Mouse (Mus musculus) forebrain, embryonic 13.5 days (tissue): Measurements from ENCODE around the gene Nfkbiz. TPM values are rescaled to one million over a fixed set of nuclear protein-coding genes. Genes with fewer than 3 reads are reported as not detected.

Experiments
- ATAC-seq: fragments of 200-750 bp; cut with Nextera tagmentation; 2 replicates; pipeline ENCODE4 v1.8.0; 2017
- H3K27ac ChIP-seq: fragments of 300-500 bp; sonication (generic); 2 replicates; pipeline ENCODE4 v1.5.1; 2015; ENCODE audit warnings: inconsistent platforms, mild to moderate bottlenecking, moderate library complexity
- H3K27me3 ChIP-seq: fragments of 300-500 bp; sonication (generic); 2 replicates; pipeline ENCODE4 v1.6.1; 2015; ENCODE audit warnings: mild to moderate bottlenecking, inconsistent platforms
- H3K36me3 ChIP-seq: fragments of 300-500 bp; sonication (generic); 2 replicates; pipeline ENCODE4 v1.6.1; 2015; ENCODE audit warnings: mild to moderate bottlenecking, inconsistent platforms; ENCODE audit not compliant: poor library complexity, severe bottlenecking
- H3K4me1 ChIP-seq: fragments of 300-500 bp; sonication (generic); 2 replicates; pipeline ENCODE4 v1.6.1; 2015; ENCODE audit warnings: inconsistent platforms
- H3K4me2 ChIP-seq: fragments of 300-500 bp; sonication (generic); 2 replicates; pipeline ENCODE4 v1.6.1; 2015; ENCODE audit warnings: inconsistent platforms, mild to moderate bottlenecking, moderate library complexity
- H3K4me3 ChIP-seq: fragments of 300-500 bp; sonication (generic); 2 replicates; pipeline ENCODE4 v1.5.1; 2015; ENCODE audit warnings: mild to moderate bottlenecking, inconsistent platforms
- H3K9ac ChIP-seq: fragments of 300-500 bp; sonication (generic); 2 replicates; pipeline ENCODE4 v1.6.1; 2015; ENCODE audit warnings: mild to moderate bottlenecking, inconsistent platforms
- H3K9me3 ChIP-seq: fragments of 300-500 bp; sonication (generic); replicated peaks from 2 replicates; pipeline ENCODE4 v1.6.1; 2016; ENCODE audit warnings: inconsistent platforms
- WGBS: fragments of 180-500 bp; shearing (Covaris S2); methylation state at CpG from one replicate; pipeline ENCODE4 v1.1.7; 2015; 5-methylcytosine and 5-hydroxymethylcytosine counted together
- polyA plus RNA-seq: library from polyadenylated mRNA; unstranded; fragments of >200 nt; fragmentation: Nextera tagmentation; extraction: Ambion mirVana; gene quantifications from 2 replicates; pipeline ENCODE4 v1.2.1, GENCODE M21; 2015

Nfkbiz gene
- polyA plus RNA-seq, 1 experiment from 2014 or later = 1.6 TPM

GRCm38 (mm10) chr16:55787385-55788072, 51.2 kb downstream of the Nfkbiz start:
- no peaks in the 10 kb centered on the region for H3K36me3 ChIP-seq
- no peaks in the 10 kb centered on the region for H3K27me3 ChIP-seq
- ATAC-seq = no peak
- no peak overlapping the region for H3K9ac ChIP-seq
- H3K4me1 ChIP-seq = no peaks in the 10 kb centered on the region
- H3K27ac ChIP-seq = no peak overlapping the region
- no peak overlapping the region for H3K4me3 ChIP-seq
- 92% methylated on average over 13 of the region's 13 CpGs for WGBS
- H3K9me3 ChIP-seq = no peaks in the 10 kb centered on the region
- H3K4me2 ChIP-seq = no peak overlapping the region

- WGBS = 75% methylated on average over 7 of the region's 7 CpGs
- Histone ChIP-seq H3K27me3 (no peaks in the 10 kb centered on the region), H3K4me3 (no peak overlapping the region), H3K36me3 (no peaks in the 10 kb centered on the region), H3K27ac (no peak overlapping the region), H3K9ac (no peak overlapping the region), H3K9me3 (no peaks in the 10 kb centered on the region), H3K4me1 (no peaks in the 10 kb centered on the region), H3K4me2 (no peak overlapping the region)
- no peak for ATAC-seq
These were observed 54.3 kb downstream of the Nfkbiz start for GRCm38 (mm10) chr16:55784379-55784778.

GRCm38 (mm10) chr16:55783923-55784322, 54.8 kb downstream of the Nfkbiz start:
- Histone ChIP-seq H3K4me3 (no peak overlapping the region), H3K4me2 (no peak overlapping the region)
- WGBS = 80% methylated on average over 3 of the region's 3 CpGs

GRCm38 (mm10) chr16:55782911-55783310, 55.8 kb downstream of the Nfkbiz start:
- 88% methylated on average over 2 of the region's 2 CpGs for WGBS
- no peak for ATAC-seq
- no peaks in the 10 kb centered on the region for H3K27me3 ChIP-seq
- H3K27ac ChIP-seq = no peak overlapping the region
- no peak overlapping the region for H3K4me3 ChIP-seq
- H3K4me1 ChIP-seq = no peaks in the 10 kb centered on the region
- no peaks in the 10 kb centered on the region for H3K36me3 ChIP-seq
- H3K9ac ChIP-seq = no peak overlapping the region
- H3K9me3 ChIP-seq = no peaks in the 10 kb centered on the region
- H3K4me2 ChIP-seq = no peak overlapping the region

More at GRCm38 (mm10) chr16:55783923-55784322, 54.8 kb downstream of the Nfkbiz start:
- no peaks in the 10 kb centered on the region for H3K9me3 ChIP-seq
- no peaks in the 10 kb centered on the region for H3K36me3 ChIP-seq
- no peak overlapping the region for H3K27ac ChIP-seq
- H3K4me1 ChIP-seq = no peaks in the 10 kb centered on the region
- no peaks in the 10 kb centered on the region for H3K27me3 ChIP-seq
- no peak for ATAC-seq
- no peak overlapping the region for H3K9ac ChIP-seq

- 76% methylated on average over 5 of the region's 5 CpGs for WGBS
- H3K4me2 ChIP-seq = no peak overlapping the region
- H3K27me3 ChIP-seq = no peaks in the 10 kb centered on the region
- ATAC-seq = no peak
- no peak overlapping the region for H3K4me3 ChIP-seq
- no peaks in the 10 kb centered on the region for H3K4me1 ChIP-seq
- no peaks in the 10 kb centered on the region for H3K9me3 ChIP-seq
- no peak overlapping the region for H3K27ac ChIP-seq
- H3K36me3 ChIP-seq = no peaks in the 10 kb centered on the region
- H3K9ac ChIP-seq = no peak overlapping the region
These were observed 56.9 kb downstream of the Nfkbiz start for GRCm38 (mm10) chr16:55781809-55782208.

GRCm38 (mm10) chr16:55780958-55781558, 57.6 kb downstream of the Nfkbiz start:
- Histone ChIP-seq H3K9ac (no peak overlapping the region), H3K4me3 (no peak overlapping the region), H3K4me1 (no peaks in the 10 kb centered on the region), H3K27me3 (no peaks in the 10 kb centered on the region), H3K9me3 (no peaks in the 10 kb centered on the region), H3K27ac (no peak overlapping the region), H3K4me2 (no peak overlapping the region), H3K36me3 (no peaks in the 10 kb centered on the region)
- WGBS = 67% methylated on average over 5 of the region's 5 CpGs
- no peak for ATAC-seq

- no peaks in the 10 kb centered on the region for H3K9me3 ChIP-seq
- WGBS = 88% methylated on average over 11 of the region's 11 CpGs
- H3K36me3 ChIP-seq = no peaks in the 10 kb centered on the region
- no peak for ATAC-seq
- no peak overlapping the region for H3K27ac ChIP-seq
- no peaks in the 10 kb centered on the region for H3K27me3 ChIP-seq
- H3K4me1 ChIP-seq = no peaks in the 10 kb centered on the region
- no peak overlapping the region for H3K4me3 ChIP-seq
- no peak overlapping the region for H3K4me2 ChIP-seq
- no peak overlapping the region for H3K9ac ChIP-seq
These were observed 62.4 kb downstream of the Nfkbiz start for GRCm38 (mm10) chr16:55776329-55776728.

DNA sequence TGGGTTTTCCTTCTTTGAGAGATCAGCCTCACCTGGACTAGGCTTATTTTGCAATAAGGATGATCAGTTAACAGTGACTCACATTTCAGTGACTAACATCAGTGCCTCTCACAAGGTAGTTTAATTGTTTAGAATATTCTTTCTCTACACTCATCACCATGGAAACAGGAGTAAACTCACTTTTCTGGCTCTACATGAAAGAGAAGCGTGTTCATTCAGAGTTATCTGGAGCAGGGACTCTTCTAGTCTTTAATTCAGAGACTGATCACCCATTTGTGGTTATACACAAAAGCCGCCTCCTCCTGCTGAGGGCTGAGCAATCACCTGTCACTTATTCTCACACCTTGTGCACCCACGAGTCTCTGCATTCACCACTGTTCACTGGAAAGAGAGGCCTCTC, 68.5 kb downstream of the Nfkbiz start:
- no peaks in the 10 kb centered on the region for H3K4me1 ChIP-seq
- no peaks in the 10 kb centered on the region for H3K36me3 ChIP-seq
- no peak overlapping the region for H3K4me3 ChIP-seq
- no peaks in the 10 kb centered on the region; the same call in 1 of the 2 replicates for H3K9me3 ChIP-seq
- ATAC-seq = no peak
- H3K27me3 ChIP-seq = no peaks in the 10 kb centered on the region
- no peak overlapping the region for H3K4me2 ChIP-seq
- H3K9ac ChIP-seq = no peak overlapping the region
- H3K27ac ChIP-seq = no peak overlapping the region
- 70% methylated on average over 3 of the region's 3 CpGs for WGBS

Other genes with a start within 250 kb of the Nfkbiz start
- 1.1 and 1.2 TPM in 2 replicates for gene Nxpe3, start 56.4 kb upstream of the Nfkbiz start, polyA plus RNA-seq
- gene Cep97, start 96.0 kb upstream of the Nfkbiz start, polyA plus RNA-seq = 19.3 and 21.5 TPM in 2 replicates
- 656 and 765 TPM in 2 replicates for gene Rpl24, start 127.4 kb upstream of the Nfkbiz start, polyA plus RNA-seq
- gene Zbtb11, start 135.0 kb upstream of the Nfkbiz start, polyA plus RNA-seq = 18.9 and 19.2 TPM in 2 replicates
- gene Pcnp, start 190.8 kb upstream of the Nfkbiz start, polyA plus RNA-seq = 289 and 296 TPM in 2 replicates
- 25.8 and 26.3 TPM in 2 replicates for gene Trmt10c, start 198.9 kb upstream of the Nfkbiz start, polyA plus RNA-seq
- gene Senp7, start 209.4 kb upstream of the Nfkbiz start, polyA plus RNA-seq = 56.1 and 57.6 TPM in 2 replicates